Mouse (Mus musculus) thymus, postnatal 36 days (tissue): ENCODE measurements around the gene Tmem245.
"Not testable (repeated sequence)": the region's sequence is repeated elsewhere in the genome, so short reads cannot be mapped to it uniquely, and the experiment has no call there.

ENCODE experiments used
- DNase-seq, 2 experiments: peaks; one replicate each; pipeline ENCODE4 v3.0.0; 2022; ENCODE audit warnings: mixed read lengths in 2 of 2

Gene Tmem245

DNA sequence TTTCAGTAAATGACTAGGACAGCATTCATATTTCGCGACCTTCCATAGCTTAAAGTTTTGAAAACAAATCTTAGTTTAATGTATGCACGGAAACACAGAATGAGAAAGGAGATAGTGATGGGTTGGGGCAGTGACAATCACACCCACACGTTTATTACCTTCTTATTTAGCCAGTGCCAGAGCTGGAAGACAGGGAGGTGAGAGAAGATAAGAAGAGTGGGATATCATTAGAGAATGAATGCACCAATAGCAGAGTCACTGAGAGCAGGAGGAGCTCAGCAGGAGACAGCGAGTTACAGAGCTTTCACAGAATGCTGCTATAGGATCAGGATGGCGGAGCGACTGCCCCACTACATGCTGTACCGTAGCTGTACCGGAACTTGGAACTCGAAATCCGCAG lies 25.0 kb downstream of the Tmem245 start:
- no peak for DNase-seq

DNA sequence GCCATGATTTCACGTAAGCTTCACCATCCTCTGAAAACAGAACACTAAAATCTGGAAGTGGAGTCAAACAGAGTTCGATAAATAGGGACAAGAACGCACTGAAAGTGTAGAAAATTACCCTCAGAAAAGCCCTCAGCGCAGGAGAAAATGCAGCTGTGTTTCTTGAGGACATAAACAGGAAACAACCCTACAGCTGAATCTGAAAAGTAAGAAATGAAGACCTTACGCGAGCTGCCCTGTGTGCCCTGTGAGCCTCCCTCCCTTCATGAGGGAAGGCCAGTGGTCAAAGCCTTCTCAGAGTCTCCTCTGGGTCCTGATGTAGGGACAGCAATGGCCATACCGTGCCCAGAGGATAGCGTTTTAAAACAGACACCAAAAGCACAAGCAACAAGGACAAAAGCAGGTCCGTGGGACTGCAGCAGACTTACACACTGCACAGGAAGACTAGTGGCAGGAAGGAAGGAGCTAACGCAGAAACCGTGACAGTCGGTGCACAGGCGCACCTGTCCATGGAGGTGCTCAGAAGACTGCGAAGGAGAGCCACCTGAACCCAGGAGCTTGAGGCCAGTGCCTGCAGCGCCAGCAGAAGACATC lies 31.4 kb downstream of the Tmem245 start:
- peak; percentile 63 to 69 for DNase-seq

DNA sequence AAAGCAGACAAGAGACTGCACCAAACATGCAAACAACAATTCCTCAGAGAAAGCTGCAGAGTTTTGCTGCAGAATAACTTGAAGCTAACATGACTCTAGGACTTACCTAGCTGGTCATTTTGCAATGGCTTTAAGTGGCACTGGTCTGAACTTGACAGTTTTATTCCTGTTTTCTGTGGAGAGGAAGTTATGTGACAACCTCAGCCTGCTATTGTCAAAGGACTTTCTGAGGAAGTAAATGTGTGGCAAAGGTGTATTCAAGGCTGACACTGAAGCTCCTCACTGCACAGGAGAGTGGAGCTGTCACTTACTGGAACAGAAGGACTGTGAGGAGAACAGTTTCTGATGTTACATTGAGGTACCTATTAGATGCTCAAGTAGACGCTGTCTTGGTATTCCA lies 32.5 kb downstream of the Tmem245 start:
- DNase-seq, result no peak

DNA sequence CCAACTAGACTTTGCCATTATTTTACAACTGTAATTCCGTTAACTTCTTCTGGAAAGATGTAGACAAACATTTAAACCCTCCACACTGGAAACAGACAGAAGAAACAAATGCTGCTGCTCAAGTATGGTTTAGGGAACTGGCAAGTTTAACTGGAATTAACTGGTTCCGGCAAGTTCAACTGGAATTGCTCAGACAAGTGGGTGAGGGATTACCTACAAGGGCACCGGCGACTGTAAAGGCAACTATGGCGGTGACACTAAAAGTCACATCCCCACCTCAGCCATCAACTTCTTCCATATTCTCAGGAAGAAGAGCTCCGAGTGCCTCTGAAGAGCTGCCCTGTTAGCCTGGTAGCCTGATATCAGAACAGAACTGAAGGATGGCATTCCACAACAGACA lies 32.9 kb downstream of the Tmem245 start:
- no peak for DNase-seq

DNA sequence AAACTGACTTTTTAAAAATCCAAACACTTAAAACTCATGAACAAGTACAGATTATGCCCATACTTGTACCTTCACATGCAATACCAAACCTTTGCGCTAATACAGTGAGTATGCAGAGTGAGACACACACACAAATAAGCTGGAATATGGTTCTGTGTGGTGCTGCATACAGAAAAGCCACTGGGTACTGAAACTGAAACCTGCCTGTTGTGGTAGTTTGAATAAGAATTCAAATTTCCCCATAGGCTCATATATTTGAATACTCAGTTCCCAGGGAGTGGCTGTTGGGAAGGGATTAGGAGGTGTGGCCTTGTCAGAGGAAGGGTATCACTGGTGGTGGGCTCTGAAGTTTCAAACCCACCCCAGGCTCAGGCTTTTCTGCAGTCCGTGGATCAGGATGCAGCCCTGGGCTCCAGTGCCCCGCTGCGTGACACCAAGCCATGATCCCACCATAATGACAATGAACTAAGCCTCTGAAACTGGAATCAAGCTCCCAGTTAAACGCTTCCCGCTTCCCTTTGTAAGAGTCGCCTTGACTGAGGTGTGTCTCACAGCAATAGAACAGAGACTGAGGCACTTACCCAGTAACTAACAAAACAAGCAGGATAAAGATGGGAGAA lies 34.7 kb downstream of the Tmem245 start:
- DNase-seq, result no peak

DNA sequence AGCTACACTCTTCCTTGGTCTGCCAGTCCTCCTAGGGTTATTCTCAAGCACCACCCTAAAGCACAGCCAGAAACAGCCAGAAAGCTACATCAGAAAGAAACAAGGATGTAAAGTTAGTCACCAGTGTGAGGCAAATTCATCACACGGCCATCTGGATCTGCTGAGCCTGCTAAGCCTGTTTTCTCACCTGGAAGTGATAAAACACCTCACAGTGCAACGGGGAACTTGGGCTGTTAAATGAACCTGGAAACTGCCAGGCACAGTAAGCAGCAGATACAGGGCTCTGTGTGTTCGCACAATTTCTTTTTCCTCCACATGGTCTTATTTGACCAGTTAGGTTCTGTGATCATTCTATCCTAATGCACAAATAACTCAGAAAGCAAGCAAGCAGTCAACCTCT lies 37.7 kb downstream of the Tmem245 start:
- no peak for DNase-seq

DNA sequence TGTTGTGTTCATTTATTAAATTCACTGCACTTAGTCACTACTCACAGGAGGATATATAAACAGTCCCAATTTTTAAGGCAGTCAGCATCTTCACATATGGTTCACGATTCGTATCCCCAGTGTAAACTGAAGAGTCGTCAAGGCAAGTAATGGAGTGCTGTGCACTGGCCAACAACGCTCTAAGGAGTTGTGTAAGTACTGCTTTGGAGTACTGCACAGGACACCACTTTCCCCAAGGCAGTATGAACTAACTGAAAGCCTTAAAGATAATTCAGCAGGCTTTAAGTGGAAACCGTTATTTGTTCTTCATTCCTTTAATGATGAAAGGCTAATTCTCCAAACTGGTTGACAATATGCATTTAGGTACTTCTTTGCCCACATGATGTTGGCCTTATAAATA lies 39.6 kb downstream of the Tmem245 start:
- no peak for DNase-seq

DNA sequence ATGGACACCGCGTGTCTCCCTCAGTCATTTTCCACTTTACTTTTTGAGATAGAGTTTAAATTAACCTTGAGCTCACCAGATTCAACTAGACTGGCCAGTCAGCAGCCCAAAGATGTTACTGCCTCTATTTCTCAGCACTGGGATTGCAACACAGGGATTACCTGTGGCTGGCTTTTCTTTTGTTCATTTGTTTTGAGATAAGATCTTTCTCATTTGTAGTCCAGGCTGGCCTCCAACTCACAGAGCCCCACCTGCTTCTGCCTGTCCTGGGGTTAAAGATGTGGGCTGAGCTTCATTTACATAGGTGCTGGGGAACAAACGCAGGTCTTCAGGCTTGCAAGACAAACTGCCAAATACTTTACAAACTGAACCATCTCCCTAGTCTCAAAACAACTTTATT lies 40.3 kb downstream of the Tmem245 start:
- no peak for DNase-seq

DNA sequence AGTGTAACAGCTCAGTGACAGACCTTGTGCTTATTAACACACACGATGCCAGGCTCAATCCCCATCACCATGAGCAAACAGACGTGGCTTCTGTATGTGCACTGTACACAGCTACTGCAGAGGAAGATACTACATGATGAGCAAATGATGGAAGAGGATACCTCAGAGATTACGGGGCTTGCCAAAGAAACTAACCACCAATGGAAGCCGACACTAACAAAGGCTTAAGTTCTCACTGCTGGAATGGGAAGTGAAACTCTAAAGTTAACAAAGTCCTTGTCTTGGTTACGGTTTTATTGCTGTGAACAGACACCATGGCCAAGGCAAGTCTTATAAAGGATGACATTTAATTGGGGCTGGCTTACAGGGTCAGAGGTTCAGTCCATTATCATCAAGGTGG lies 41.7 kb downstream of the Tmem245 start:
- DNase-seq, result no peak

DNA sequence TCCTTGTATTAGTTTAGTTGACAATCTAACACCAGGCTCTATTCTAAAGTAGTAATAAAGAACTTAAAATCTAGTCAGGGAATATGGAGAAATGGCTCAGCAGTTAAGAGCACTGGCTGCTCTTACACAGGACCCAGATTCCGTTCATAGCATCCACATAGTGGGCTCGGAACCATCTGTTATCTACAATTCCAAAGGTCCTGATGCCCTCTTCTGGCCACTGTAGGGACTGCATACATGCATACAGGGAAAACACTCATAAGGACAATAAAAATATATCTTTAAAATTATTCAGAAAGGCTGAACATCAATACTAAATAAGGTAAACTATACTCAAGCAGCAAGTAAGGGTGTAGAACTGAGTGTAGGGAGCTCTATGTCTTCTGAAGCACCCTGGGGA lies 45.6 kb downstream of the Tmem245 start:
- DNase-seq, result peak in 1 of 2 experiments; percentile 15

DNA sequence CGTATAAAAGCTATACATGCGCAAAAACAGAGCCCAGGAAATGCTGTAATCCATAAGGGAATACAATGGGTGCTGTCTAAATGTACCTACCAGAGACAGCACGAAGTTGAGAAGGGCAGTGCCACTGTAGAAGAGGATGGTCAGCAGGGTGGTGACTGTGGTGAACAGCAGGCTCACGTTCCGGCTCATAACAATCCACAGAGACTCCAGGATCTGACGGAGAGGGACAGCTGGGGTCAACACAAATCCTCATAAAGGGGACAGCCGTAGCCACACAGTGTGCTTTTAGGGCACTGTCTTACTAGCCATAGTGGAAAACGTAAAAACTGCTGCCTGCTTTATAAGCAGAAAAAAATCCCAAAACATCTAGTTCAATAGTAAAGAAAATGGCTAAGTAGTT lies 48.0 kb downstream of the Tmem245 start:
- DNase-seq, result no peak

DNA sequence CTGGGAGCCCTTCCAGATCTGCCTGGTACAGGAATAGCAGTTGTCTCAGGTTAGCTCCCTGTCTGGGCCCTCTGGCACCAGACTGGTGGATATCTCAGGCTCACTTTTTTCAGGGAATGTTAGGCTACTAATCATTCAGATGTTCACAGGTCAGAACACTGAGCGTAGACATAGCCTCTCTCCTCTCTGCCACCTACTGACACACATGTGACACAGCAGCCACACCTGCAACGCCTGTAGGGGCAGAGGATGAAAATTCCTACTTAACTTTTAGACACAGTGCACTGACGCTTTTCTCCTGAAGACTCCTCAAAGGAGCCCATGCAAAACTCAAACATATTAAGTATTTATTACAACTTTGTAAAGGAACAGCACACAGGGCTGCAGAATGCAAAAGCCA lies 49.7 kb downstream of the Tmem245 start:
- no peak for DNase-seq

DNA sequence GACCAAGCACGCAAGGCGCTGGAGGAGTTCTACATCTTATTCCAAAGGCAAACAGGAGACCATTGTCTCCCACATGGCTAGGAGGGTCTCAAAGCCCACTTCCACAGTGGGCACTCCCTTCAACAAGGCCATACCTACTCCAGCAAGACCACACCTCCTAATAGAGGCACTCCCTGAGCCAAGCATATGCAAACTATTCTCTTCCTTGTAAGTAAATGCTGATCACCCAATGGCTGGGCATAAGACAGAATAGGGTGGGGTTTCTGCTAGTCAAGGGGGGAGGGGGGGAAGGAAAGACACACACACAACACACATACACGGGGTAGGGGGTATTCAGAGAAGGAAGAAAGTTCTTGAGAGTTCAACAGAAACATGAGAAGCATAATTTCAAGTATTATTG lies 53.0 kb downstream of the Tmem245 start:
- DNase-seq, result no peak

DNA sequence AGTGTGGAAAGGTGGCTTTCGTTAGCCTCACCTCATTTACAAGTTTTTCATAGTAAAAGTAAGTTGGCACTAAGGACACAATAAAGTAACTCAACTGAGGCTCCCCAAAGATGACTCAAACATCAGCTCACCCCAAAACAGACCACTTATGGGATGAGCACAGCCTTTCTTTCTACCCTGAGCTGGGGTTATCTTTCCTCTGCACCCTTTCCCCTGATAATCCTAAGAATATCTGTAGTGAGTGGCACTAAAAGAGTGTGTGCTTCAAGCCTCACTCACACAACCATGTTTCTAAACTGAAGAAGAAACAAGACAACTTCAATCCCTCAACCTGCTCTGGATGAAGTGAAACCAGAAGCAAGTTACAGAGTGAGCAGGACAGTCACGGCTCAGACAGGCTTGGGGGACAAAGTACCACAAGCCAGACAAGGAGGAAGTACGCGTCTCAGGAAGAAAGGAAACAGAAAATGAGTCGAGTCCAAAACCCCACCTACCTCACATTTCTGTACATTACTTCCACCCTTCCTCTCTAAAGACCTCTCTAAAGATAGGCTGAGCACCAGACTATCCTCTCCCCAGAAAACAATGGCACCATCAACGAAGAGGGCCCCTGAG lies 54.6 kb downstream of the Tmem245 start:
- no peak for DNase-seq

DNA sequence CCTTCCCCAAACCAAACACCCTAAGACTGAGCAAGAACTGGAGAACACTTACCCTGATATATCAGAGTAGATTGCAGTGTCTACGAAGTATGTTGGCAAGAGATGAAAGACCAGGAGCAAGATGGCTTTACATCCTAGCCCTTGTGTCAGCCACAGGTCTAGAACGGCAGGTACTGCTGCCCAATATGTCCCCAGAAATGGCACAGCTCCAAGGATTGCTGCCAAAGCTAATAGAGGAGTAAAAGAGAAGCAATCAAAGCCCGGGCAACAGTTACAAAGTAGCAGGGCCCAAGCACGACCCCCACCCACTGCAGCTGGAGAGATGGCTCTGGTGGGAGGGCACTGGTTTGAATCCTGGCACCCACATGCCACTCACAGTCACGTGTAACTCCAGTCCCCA lies 58.8 kb downstream of the Tmem245 start:
- DNase-seq, result no peak

DNA sequence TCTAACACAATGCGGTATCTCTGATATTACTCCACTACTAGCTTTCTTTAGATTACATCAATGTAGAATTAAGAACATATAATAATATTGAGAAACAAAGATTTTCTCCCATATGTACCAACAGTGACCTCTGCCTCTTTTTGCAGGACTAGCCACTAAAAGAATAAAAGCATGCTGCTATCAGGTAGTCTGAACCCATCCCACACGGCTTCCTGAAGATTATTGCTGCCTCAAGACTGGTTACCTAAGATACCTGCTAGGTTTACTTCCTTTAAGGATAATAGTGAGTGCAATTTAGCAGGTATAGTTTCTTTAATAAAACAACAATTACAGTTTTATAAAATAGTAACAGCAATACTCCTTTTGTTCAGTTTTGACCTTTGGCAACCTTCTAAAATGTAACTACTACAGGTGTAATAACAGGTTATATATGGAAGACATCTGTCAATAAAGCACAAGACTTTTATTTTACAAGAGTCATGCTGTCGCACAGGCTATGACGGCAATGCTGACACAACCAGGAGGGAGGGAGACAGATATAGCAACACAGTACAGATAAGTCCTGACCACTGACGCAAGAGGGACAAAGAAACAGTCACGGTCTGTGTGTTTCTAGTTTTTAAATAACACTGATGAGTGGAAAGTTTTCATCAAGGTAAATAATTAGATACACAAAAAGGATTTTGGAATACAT lies 60.8 kb downstream of the Tmem245 start:
- no peak for DNase-seq

DNA sequence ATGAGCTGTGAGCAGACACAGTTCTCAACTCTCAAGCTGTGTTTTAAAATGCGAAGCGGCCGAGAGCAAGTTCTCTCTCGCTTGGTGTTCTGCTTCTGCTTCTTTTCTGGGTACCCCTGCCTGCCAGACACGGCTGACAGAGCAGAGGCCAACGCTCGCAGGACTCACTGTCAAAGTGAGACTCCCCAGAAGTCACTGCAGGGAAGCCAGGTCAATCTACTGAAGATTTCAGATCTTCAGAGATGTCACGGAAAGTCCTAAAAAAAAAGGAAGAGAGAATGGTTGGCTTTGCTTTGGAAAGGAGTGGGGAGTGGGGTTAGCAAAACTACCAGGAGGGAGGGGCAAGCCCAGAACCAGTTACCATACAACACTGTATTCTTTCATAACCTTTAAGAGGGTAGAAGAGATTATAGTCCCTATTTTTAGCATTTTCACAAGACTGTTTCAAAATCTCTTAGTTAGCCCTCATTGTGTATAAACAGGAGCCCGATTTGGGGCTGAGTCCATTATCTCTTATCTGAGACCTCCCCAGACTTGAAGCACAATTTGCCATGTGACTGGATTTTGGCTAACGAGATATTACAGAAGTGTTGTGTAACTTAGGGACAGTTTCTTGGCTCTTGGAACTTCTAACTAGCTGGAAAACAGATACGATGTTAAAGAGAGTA lies 67.1 kb downstream of the Tmem245 start:
- DNase-seq, result no peak

DNA sequence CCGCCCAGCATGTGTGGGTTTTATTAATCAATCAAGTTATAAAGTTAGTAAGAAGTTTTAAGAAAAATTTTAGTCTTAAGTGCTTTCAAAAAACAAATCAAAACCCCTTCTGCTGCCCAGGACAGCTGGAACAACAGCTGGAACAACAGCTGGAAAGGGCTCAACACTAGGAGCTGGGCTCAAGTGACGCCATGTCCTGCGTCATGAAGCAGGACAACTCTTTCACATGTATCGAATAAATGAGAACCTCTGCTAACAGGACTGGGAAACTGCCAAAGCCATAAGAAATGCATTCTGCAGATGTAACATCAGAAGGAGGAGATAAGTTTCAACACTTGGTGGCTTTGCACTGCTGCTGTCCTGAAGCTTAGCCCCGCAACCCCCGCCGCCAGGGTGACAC lies 68.3 kb downstream of the Tmem245 start:
- no peak for DNase-seq

DNA sequence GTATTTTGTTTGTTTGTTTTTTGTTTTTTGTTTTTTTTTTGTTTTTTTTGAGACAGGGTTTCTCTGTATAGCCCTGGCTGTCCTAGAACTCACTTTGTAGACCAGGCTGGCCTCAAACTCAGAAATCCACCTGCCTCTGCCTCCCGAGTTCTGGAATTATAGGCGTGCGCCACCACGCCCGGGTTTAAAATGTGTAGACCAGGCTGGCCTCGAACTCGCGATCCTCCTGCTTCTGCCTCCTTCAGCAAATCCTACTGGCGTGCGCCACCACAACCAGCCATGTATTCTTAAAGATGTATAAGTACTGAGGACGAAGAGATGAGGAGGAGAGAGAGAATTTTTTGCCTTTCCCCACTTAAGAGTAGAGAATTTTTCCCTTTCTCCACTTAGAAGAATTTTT lies 76.7 kb downstream of the Tmem245 start:
- DNase-seq, result not testable (repeated sequence)

DNA sequence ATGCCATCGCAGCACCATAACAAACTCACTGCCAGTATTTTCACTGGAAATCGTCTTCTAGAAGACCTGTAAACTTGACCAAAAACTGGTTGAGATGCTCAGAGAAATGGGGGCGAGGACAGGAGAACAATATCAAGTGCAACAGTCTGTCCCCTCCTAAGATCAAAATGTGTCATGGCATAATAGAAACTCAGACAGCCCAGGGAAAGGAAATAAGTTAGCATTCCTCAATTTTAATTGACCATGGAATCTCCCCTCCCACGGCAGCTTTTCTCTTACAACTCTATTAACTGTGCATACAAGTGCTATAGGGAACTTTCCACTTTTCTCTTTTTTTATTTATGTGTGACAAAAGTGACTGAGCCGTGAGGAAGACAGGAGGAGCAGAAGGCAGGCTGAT lies 79.5 kb downstream of the Tmem245 start:
- DNase-seq, result no peak

DNA sequence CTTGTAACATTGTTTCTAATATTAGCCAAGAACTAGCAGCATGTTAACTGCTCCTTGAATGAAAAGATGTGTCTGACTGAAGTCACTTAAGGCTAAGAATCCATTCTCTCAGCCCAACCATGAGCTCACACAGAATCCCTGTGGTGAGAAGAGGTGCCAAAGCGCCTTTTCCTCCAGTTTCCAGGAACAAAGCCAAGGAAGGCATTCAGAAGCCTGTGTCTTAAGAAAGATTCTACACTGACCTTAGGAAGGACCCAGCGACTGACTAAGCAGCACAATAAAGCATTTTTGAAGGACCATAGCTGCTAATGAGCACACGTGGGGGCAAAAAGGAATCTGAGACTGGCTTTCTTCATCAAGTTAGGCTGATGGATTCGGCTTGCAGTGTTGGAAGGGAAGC lies 81.3 kb downstream of the Tmem245 start:
- DNase-seq, result no peak

DNA sequence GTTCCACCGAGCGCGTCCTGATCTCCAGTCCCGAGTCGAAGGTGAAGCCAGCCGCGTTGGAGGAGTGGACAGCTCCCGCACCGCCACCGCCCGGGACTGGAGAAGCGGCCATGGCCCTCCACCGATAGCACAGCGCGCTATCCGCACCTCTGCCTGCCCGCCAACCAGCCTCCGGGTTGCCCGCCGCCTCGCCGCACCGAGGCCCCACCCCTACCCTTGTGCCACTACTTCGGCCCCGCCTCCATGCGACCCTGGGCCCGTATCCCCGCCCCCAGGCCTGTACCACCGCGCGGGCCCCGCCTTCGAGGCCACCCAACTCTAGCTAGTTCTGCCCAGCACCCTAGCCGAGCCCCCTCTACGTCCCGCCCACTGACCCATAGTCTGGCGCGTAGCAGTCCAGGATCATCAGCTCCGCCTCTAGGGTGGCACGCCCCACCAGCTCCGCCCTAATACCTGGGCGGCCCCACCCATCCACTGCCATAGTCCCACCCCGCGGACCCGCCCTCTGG lies 82.2 kb downstream of the Tmem245 start, which contains the start of gene Ctnnal1:
Ctnnal1 (minus strand) TSS at position 186 of the 509 bp plus-strand sequence.
- DNase-seq, result peak; percentile 86 to 87

DNA sequence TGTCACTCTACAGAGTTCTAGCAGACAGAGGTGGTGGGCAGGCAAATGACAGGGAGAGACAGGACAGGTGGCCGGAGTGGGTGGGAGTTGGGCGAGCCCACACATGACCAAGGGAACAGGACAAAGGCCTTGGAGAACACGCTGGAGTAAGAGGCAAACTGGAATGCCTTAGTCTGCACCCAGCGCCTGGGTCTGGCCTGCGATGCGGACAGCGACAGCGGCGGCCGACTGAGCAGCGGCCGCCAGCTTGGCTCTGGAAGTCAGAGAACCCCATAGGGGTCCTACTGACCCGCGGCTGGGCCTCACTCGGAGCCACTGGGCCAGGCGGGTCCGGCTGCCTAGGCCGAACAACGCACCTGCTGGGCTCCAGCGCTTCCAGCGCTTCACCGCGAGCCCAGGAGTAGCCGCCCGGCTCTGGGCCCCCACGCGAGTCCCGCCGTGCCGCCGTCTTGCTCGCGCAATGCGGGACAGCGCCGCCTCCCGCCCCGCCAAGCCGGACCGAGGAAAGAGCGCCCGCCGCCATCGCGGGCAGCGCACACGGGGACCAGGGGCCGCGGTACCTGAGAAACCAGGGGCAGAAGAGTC lies 82.7 kb downstream of the Tmem245 start:
- DNase-seq, result no peak
